Mouse (Mus musculus): ENCODE data around the gene Ash1l. TPM values are rescaled to one million over a fixed set of nuclear protein-coding genes. Genes with fewer than 3 reads are reported as not detected.

The Ash1l gene
- polyA plus RNA-seq, 1 experiment from 2014 or later: 7.4 TPM

DNA sequence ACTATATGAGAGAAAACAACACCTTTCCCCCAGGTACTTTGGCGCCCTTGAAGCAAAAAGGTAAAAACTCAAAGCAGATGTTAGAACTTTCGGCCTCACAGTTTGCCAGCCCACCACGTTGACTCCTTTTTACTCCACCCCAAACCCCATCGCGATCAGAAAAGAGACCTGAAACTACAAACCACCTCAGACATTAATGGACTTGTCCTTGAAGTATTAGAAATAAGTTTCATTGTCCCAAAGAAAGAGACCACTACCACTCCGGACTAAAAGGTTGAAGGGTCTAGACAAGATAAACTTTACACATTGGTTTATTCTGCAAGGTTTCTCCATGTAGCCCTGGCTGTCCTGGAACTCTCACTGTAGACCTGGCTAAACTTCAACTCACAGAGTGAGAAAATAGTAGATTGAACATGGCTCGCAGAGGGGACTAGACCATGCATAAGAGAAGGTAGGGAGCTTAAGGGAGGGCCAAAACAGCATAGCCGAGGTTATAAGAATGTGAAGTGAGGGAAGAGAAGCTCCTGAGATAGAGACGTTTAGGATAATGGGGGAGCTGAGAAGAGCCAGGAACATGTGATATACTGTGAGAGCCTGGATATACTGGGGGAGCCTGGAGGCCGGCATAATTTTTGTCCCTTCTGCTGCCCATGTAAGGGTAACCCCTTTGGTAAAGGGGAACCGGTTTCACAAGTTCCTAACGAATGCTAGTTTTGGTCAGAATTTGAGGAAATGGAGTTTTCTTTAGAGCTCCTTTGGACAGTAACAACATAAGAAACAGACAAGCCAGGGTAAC, 152.3 kb downstream of the Ash1l start:
- Histone ChIP-seq H3K9ac (ENCODE audit: low read depth, low read length) (no peak overlapping the region), H3K4me3 (ENCODE audit: low read depth, low read length) (peak overlapping the region; percentile 64; the same call in 1 of the 2 replicates), H3K36me3 (ENCODE audit: control insufficient read depth, insufficient read depth) (peaks cover 11% of the 10 kb centered on the region), H3K4me1 (replicated peaks; ENCODE audit: control insufficient read depth, insufficient read depth, low read length) (peaks cover 10% of the 10 kb centered on the region; the same call in 1 of the 2 replicates), H3K27me3 (replicated peaks; ENCODE audit: control insufficient read depth, insufficient read depth, low read length) (no peaks in the 10 kb centered on the region), H3K4me2 (replicated peaks; ENCODE audit: low read depth) (peak overlapping the region; percentile 54), H3K27ac (ENCODE audit: low read depth, low read length) (peak overlapping the region; percentile 47), H3K9me3 (ENCODE audit: control insufficient read depth) (no peaks in the 10 kb centered on the region)
- no peak for ATAC-seq
- no peak for TF ChIP-seq CTCF (IDR thresholded peaks at IDR 0.05; ENCODE audit: low read depth)
- 54% methylated on average over 12 of the region's 12 CpGs for WGBS

DNA sequence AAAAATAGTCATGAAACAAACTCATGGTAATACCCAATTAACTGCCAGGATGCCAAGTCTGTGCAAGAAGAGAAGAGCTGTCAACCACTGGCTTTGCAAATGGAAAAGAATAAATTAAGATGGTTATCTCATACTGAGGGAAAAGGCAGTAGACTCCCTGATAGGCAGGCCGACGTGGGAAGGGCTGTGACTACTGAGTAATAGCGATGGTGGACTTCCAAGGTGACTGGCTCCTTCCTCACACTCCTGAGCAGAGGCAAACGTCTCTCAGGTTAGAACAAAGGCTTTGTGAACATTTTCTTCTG, 152.8 kb downstream of the Ash1l start:
- no peaks in the 10 kb centered on the region for H3K27me3 ChIP-seq (replicated peaks; ENCODE audit: control insufficient read depth, insufficient read depth, low read length)
- no peak for TF ChIP-seq CTCF (IDR thresholded peaks at IDR 0.05; ENCODE audit: low read depth)
- 39% methylated on average over 4 of the region's 4 CpGs for WGBS
- no peak overlapping the region for H3K27ac ChIP-seq (ENCODE audit: low read depth, low read length)
- H3K9me3 ChIP-seq (ENCODE audit: control insufficient read depth): no peaks in the 10 kb centered on the region
- H3K4me2 ChIP-seq (replicated peaks; ENCODE audit: low read depth): no peak overlapping the region
- H3K4me3 ChIP-seq (ENCODE audit: low read depth, low read length): no peak overlapping the region
- peaks cover 6% of the 10 kb centered on the region for H3K36me3 ChIP-seq (ENCODE audit: control insufficient read depth, insufficient read depth)
- no peak for ATAC-seq
- H3K4me1 ChIP-seq (replicated peaks; ENCODE audit: control insufficient read depth, insufficient read depth, low read length): peaks cover 10% of the 10 kb centered on the region; the same call in 1 of the 2 replicates
- no peak overlapping the region for H3K9ac ChIP-seq (ENCODE audit: low read depth, low read length)

DNA sequence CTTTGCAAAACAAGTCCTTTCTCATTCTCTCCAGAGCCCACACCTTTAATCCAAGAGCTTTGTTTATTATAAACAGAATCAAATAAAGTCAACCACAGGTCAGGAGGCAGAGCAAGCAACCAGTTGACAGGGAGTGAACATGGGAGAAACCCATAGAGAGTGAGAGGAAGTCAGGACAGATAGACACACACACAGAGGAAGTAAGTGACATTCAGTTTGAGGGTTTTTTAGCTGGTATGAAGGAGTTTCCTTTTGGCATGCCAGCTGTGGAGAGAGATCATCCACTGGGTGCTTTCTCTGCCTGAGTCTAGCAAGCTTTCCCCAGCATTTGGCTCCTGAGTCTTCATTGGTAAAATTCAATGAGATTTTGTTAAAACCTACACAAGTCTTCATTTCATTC, 156.5 kb downstream of the Ash1l start:
- no peaks in the 10 kb centered on the region for H3K27me3 ChIP-seq (replicated peaks; ENCODE audit: control insufficient read depth, insufficient read depth, low read length)
- peaks cover 8% of the 10 kb centered on the region; the same call in 1 of the 2 replicates for H3K4me1 ChIP-seq (replicated peaks; ENCODE audit: control insufficient read depth, insufficient read depth, low read length)
- no peak overlapping the region for H3K4me2 ChIP-seq (replicated peaks; ENCODE audit: low read depth)
- H3K4me3 ChIP-seq (ENCODE audit: low read depth, low read length): no peak overlapping the region
- no peak for ATAC-seq
- H3K27ac ChIP-seq (ENCODE audit: low read depth, low read length): no peak overlapping the region
- H3K9me3 ChIP-seq (ENCODE audit: control insufficient read depth): no peaks in the 10 kb centered on the region
- no peak overlapping the region for H3K9ac ChIP-seq (ENCODE audit: low read depth, low read length)
- no peak for TF ChIP-seq CTCF (IDR thresholded peaks at IDR 0.05; ENCODE audit: low read depth)
- H3K36me3 ChIP-seq (ENCODE audit: control insufficient read depth, insufficient read depth): no peaks in the 10 kb centered on the region

DNA sequence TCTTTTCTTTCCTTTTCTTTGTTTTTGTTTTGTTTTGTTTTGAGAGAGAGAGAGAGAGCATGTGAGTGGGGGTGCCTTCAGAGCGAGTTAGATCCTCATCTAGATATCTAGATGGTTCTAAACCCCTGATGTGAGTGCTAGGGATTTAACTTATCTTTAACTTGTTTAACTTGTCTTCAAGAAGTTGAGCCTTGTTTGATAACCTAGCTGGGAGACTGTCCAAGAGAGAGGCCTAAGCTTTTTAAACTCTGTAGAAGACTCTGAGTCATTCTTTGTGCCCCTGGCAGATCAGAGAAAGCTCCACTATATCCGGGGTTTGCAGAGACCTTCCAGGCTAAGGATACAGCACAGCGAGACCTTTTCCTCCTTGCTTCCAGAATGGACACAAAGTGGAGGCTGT, 157.1 kb downstream of the Ash1l start:
- Histone ChIP-seq H3K27ac (ENCODE audit: low read depth, low read length) (no peak overlapping the region), H3K36me3 (ENCODE audit: control insufficient read depth, insufficient read depth) (no peaks in the 10 kb centered on the region), H3K4me1 (replicated peaks; ENCODE audit: control insufficient read depth, insufficient read depth, low read length) (peaks cover 5% of the 10 kb centered on the region; the same call in 1 of the 2 replicates), H3K27me3 (replicated peaks; ENCODE audit: control insufficient read depth, insufficient read depth, low read length) (no peaks in the 10 kb centered on the region), H3K9ac (ENCODE audit: low read depth, low read length) (no peak overlapping the region), H3K4me3 (ENCODE audit: low read depth, low read length) (no peak overlapping the region), H3K9me3 (ENCODE audit: control insufficient read depth) (no peaks in the 10 kb centered on the region), H3K4me2 (replicated peaks; ENCODE audit: low read depth) (no peak overlapping the region)
- WGBS: 26% methylated on average over 3 of the region's 3 CpGs
- no peak for TF ChIP-seq CTCF (IDR thresholded peaks at IDR 0.05; ENCODE audit: low read depth)
- no peak for ATAC-seq

DNA sequence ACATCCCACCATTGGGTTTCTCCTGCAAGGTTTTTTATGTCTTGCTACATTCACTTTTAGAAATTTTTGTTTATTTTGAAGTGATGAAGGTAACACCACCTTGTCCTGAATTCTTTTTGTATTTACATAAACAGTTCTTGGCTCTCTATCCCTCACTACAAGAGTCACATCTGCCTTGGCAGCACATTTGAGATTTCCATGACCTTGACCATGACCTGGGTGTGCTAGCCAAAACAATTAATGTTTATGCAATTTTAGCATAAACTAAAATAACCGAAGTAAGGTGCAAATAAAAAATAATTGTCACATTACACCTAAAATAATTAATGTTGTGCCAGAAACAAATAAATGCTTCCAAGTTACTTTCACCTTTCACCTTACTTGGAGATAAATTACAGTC, 157.7 kb downstream of the Ash1l start:
- TF ChIP-seq CTCF (IDR thresholded peaks at IDR 0.05; ENCODE audit: low read depth): no peak
- Histone ChIP-seq H3K4me3 (ENCODE audit: low read depth, low read length) (no peak overlapping the region), H3K27me3 (replicated peaks; ENCODE audit: control insufficient read depth, insufficient read depth, low read length) (no peaks in the 10 kb centered on the region), H3K36me3 (ENCODE audit: control insufficient read depth, insufficient read depth) (no peaks in the 10 kb centered on the region), H3K9ac (ENCODE audit: low read depth, low read length) (no peak overlapping the region), H3K9me3 (ENCODE audit: control insufficient read depth) (no peaks in the 10 kb centered on the region), H3K27ac (ENCODE audit: low read depth, low read length) (no peak overlapping the region), H3K4me1 (replicated peaks; ENCODE audit: control insufficient read depth, insufficient read depth, low read length) (no peaks in the 10 kb centered on the region), H3K4me2 (replicated peaks; ENCODE audit: low read depth) (no peak overlapping the region)
- no peak for ATAC-seq
- WGBS: 56% methylated on average over 1 of the region's 1 CpGs

DNA sequence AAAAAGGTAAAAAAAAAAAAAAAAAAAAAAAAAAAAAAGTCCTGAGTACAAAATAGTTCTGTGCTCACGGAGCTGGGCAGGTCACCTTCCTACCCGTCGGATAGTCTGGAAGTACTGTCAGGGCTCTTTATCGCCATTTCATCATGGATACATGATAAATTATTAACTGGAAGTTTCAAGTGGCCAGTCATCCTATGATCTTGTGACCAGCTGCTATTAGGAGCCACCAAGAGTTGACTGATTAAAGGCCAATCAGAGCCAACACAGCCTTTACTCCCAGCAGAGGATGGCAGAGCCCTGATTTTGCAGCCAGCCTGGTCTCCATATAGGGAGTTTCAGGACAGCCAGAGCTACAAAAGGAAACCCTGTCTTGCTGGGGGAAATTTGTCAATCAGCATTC, 162.6 kb downstream of the Ash1l start:
- peak; percentile 82 for ATAC-seq
- H3K4me3 ChIP-seq (ENCODE audit: low read depth, low read length): no peak overlapping the region
- no peaks in the 10 kb centered on the region for H3K9me3 ChIP-seq (ENCODE audit: control insufficient read depth)
- H3K9ac ChIP-seq (ENCODE audit: low read depth, low read length): no peak overlapping the region
- no peaks in the 10 kb centered on the region for H3K36me3 ChIP-seq (ENCODE audit: control insufficient read depth, insufficient read depth)
- H3K4me1 ChIP-seq (replicated peaks; ENCODE audit: control insufficient read depth, insufficient read depth, low read length): no peaks in the 10 kb centered on the region
- no peak overlapping the region for H3K4me2 ChIP-seq (replicated peaks; ENCODE audit: low read depth)
- H3K27me3 ChIP-seq (replicated peaks; ENCODE audit: control insufficient read depth, insufficient read depth, low read length): no peaks in the 10 kb centered on the region
- no peak for TF ChIP-seq CTCF (IDR thresholded peaks at IDR 0.05; ENCODE audit: low read depth)
- no peak overlapping the region for H3K27ac ChIP-seq (ENCODE audit: low read depth, low read length)
- 44% methylated on average over 4 of the region's 4 CpGs for WGBS
